Mouse (Mus musculus) forebrain, embryonic 14.5 days (tissue): ENCODE measurements at regions not wholly inside any gene's neighbourhood (a gene's known extent, or its start where the extent isn't known, plus 50 kb on each side); places are given as distances from the start of the nearest gene placed in this dataset.
"Not testable (repeated sequence)": the region's sequence is repeated elsewhere in the genome, so short reads cannot be mapped to it uniquely, and the experiment has no call there.

Source experiments
- ATAC-seq: fragments of 200-750 bp; cut with Nextera tagmentation; 2 replicates; pipeline ENCODE4 v1.8.0; 2017; ENCODE audit warnings: mild to moderate bottlenecking, moderate library complexity
- DNase-seq: peaks from one replicate; pipeline ENCODE4 v3.0.0-alpha.2; 2015; ENCODE audit warnings: low spot score
- H3K27ac ChIP-seq: fragments of 300-500 bp; sonication (generic); 2 replicates; pipeline ENCODE4 v1.5.1; 2014; ENCODE audit warnings: low read depth, mild to moderate bottlenecking, control low read depth, low read length, moderate library complexity
- H3K27me3 ChIP-seq: fragments of 300-500 bp; sonication (generic); replicated peaks from 2 replicates; pipeline ENCODE4 v1.6.1; 2014; ENCODE audit warnings: low read length, control low read depth, mixed read lengths; ENCODE audit not compliant: control insufficient read depth, insufficient read depth
- H3K36me3 ChIP-seq: fragments of 300-500 bp; sonication (generic); 2 replicates; pipeline ENCODE4 v1.6.1; 2014; ENCODE audit warnings: low read length, control low read depth; ENCODE audit not compliant: control insufficient read depth, insufficient read depth
- H3K4me1 ChIP-seq: fragments of 300-500 bp; sonication (generic); 2 replicates; pipeline ENCODE4 v1.6.1; 2014; ENCODE audit warnings: antibody characterized with exemption, low read length, control low read depth; ENCODE audit not compliant: control insufficient read depth, insufficient read depth
- H3K4me2 ChIP-seq: fragments of 300-500 bp; sonication (generic); 2 replicates; pipeline ENCODE4 v1.6.1; 2014; ENCODE audit warnings: mild to moderate bottlenecking, control low read depth, low read length
- H3K4me3 ChIP-seq: fragments of 300-500 bp; sonication (generic); 2 replicates; pipeline ENCODE4 v1.5.1; 2014; ENCODE audit warnings: low read depth, low read length, control low read depth
- H3K9ac ChIP-seq: fragments of 300-500 bp; sonication (generic); 2 replicates; pipeline ENCODE4 v1.6.1; 2014; ENCODE audit warnings: mild to moderate bottlenecking, low read length, control low read depth, moderate library complexity
- H3K9me3 ChIP-seq: fragments of 300-500 bp; sonication (generic); replicated peaks from 2 replicates; pipeline ENCODE4 v1.6.1; 2016; ENCODE audit warnings: low read length, control low read depth, mixed read lengths; ENCODE audit not compliant: control insufficient read depth
- WGBS: fragments of 180-500 bp; shearing (Covaris S2); extraction: QIAGEN DNeasy Blood & Tissue Kit; methylation state at CpG from one replicate; pipeline ENCODE4 v1.1.7; 2014; 5-methylcytosine and 5-hydroxymethylcytosine counted together

- WGBS, result 86% methylated on average over 4 of the region's 4 CpGs
- no peak for ATAC-seq
- no peak overlapping the region for H3K27ac ChIP-seq
Observed at GRCm38 (mm10) chr6:109814990-109815389, 830.4 kb upstream of the Grm7 start.

DNA sequence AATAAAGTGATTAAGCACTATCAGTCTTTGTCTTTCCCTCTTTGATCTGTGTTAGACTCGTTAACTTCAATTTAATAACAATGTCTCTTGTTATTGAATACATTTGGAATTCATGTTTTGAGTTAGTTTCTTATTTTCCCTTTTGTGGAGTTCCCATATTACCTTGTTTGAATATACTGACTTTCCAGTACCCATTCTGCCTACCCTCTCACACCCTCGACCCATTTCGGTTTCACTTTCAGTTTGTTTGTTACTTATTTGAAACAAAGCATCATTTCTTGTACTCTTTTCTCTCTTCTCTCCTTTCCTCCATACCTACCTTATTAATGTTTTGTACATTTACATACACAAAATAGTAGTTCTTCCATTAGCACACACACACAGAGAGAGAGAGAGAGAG, 797.1 kb upstream of the Grm7 start:
- Histone ChIP-seq H3K36me3 (no peaks in the 10 kb centered on the region), H3K4me1 (no peaks in the 10 kb centered on the region), H3K4me2 (no peak overlapping the region), H3K9me3 (no peaks in the 10 kb centered on the region), H3K27me3 (no peaks in the 10 kb centered on the region), H3K27ac (no peak overlapping the region), H3K4me3 (no peak overlapping the region), H3K9ac (no peak overlapping the region)
- 78% methylated on average over 3 of the region's 3 CpGs for WGBS
- no peak for DNase-seq
- ATAC-seq, result no peak

More at GRCm38 (mm10) chr6:109814990-109815389, 830.4 kb upstream of the Grm7 start:
- Histone ChIP-seq H3K27me3 (no peaks in the 10 kb centered on the region), H3K4me2 (no peak overlapping the region), H3K4me3 (no peak overlapping the region), H3K9me3 (no peaks in the 10 kb centered on the region), H3K9ac (no peak overlapping the region), H3K36me3 (no peaks in the 10 kb centered on the region), H3K4me1 (no peaks in the 10 kb centered on the region)
- DNase-seq, result no peak

- Histone ChIP-seq H3K9me3 (no peaks in the 10 kb centered on the region), H3K4me1 (no peaks in the 10 kb centered on the region), H3K4me3 (no peak overlapping the region), H3K4me2 (no peak overlapping the region), H3K27ac (no peak overlapping the region), H3K36me3 (no peaks in the 10 kb centered on the region), H3K9ac (no peak overlapping the region), H3K27me3 (no peaks in the 10 kb centered on the region)
- 84% methylated on average over 1 of the region's 1 CpGs for WGBS
- ATAC-seq (no peak), DNase-seq (no peak)
Observed at GRCm38 (mm10) chr6:109855806-109856205, 789.6 kb upstream of the Grm7 start.

- H3K4me1 ChIP-seq, result no peaks in the 10 kb centered on the region
- H3K9ac ChIP-seq, result no peak overlapping the region
- H3K4me3 ChIP-seq, result no peak overlapping the region
- no peaks in the 10 kb centered on the region for H3K9me3 ChIP-seq
- no peak overlapping the region for H3K4me2 ChIP-seq
- H3K27me3 ChIP-seq, result no peaks in the 10 kb centered on the region
- DNase-seq (no peak), ATAC-seq (no peak)
- H3K27ac ChIP-seq, result no peak overlapping the region
- no peaks in the 10 kb centered on the region for H3K36me3 ChIP-seq
- WGBS, result 90% methylated on average over 4 of the region's 4 CpGs
Observed at GRCm38 (mm10) chr6:109863411-109863810, 782.0 kb upstream of the Grm7 start.

- H3K4me2 ChIP-seq, result no peak overlapping the region
- no peaks in the 10 kb centered on the region for H3K36me3 ChIP-seq
- H3K27ac ChIP-seq, result no peak overlapping the region
- DNase-seq (no peak), ATAC-seq (no peak)
- no peak overlapping the region for H3K4me3 ChIP-seq
- H3K9ac ChIP-seq, result no peak overlapping the region
- no peaks in the 10 kb centered on the region for H3K27me3 ChIP-seq
- WGBS, result 82% methylated on average over 2 of the region's 2 CpGs
- no peaks in the 10 kb centered on the region for H3K4me1 ChIP-seq
- H3K9me3 ChIP-seq, result no peaks in the 10 kb centered on the region
Observed at GRCm38 (mm10) chr6:109874187-109874586, 771.2 kb upstream of the Grm7 start.

GRCm38 (mm10) chr6:109874625-109875040, 770.7 kb upstream of the Grm7 start:
- no peak overlapping the region for H3K4me3 ChIP-seq
- no peak for DNase-seq
- no peak overlapping the region for H3K9ac ChIP-seq
- ATAC-seq, result no peak
- H3K4me1 ChIP-seq, result no peaks in the 10 kb centered on the region
- WGBS, result 87% methylated on average over 6 of the region's 6 CpGs
- no peaks in the 10 kb centered on the region for H3K27me3 ChIP-seq
- H3K9me3 ChIP-seq, result no peaks in the 10 kb centered on the region
- no peaks in the 10 kb centered on the region for H3K36me3 ChIP-seq
- H3K4me2 ChIP-seq, result no peak overlapping the region
- H3K27ac ChIP-seq, result no peak overlapping the region

DNA sequence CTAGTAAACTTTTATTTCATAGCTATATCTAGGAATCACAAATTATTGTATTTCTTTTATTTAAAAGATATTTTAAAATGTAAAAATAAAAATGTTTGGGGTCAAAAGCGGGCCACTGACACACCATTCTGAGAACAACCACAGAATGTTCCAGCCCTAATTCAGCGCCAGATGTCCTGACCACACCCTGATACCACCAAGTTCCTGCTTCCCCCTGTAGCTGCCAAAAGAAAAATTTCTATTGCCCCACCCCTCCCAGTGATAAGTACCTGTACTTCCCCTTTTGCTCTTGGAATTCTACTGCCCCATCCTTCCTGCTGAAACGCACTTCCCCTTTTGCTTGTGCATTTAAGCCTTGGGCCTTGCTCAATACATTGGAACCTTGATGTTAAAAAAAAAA, 769.8 kb upstream of the Grm7 start:
- H3K27ac ChIP-seq, DNase-seq, ATAC-seq, H3K9me3 ChIP-seq, H3K9ac ChIP-seq, H3K4me3 ChIP-seq, H3K4me2 ChIP-seq, H3K36me3 ChIP-seq, H3K27me3 ChIP-seq, H3K4me1 ChIP-seq: not testable (repeated sequence)
- whole genome bisulfite sequencing, result 94% methylated on average over 3 of the region's 3 CpGs

GRCm38 (mm10) chr6:109879145-109879544, 766.2 kb upstream of the Grm7 start:
- ATAC-seq (no peak), DNase-seq (peak; percentile 12)
- no peaks in the 10 kb centered on the region for H3K4me1 ChIP-seq
- 87% methylated on average over 1 of the region's 1 CpGs for WGBS
- H3K27me3 ChIP-seq, result no peaks in the 10 kb centered on the region
- H3K27ac ChIP-seq, result no peak overlapping the region
- no peak overlapping the region for H3K9ac ChIP-seq
- H3K4me3 ChIP-seq, result no peak overlapping the region
- H3K36me3 ChIP-seq, result no peaks in the 10 kb centered on the region
- no peak overlapping the region for H3K4me2 ChIP-seq
- no peaks in the 10 kb centered on the region for H3K9me3 ChIP-seq

GRCm38 (mm10) chr6:109923780-109924179, 721.6 kb upstream of the Grm7 start:
- Histone ChIP-seq H3K4me2 (no peak overlapping the region), H3K27me3 (no peaks in the 10 kb centered on the region), H3K9me3 (no peaks in the 10 kb centered on the region), H3K36me3 (no peaks in the 10 kb centered on the region), H3K9ac (no peak overlapping the region), H3K4me1 (no peaks in the 10 kb centered on the region), H3K4me3 (no peak overlapping the region), H3K27ac (no peak overlapping the region)
- ATAC-seq (no peak), DNase-seq (no peak)

- Histone ChIP-seq H3K4me2 (no peak overlapping the region), H3K27ac (no peak overlapping the region), H3K4me1 (no peaks in the 10 kb centered on the region), H3K9me3 (no peaks in the 10 kb centered on the region), H3K36me3 (no peaks in the 10 kb centered on the region), H3K27me3 (no peaks in the 10 kb centered on the region), H3K9ac (no peak overlapping the region), H3K4me3 (no peak overlapping the region)
- ATAC-seq, result no peak
- no peak for DNase-seq
Observed at GRCm38 (mm10) chr6:109948491-109948890, 696.9 kb upstream of the Grm7 start.
